Mouse (Mus musculus): ENCODE data around the gene Tas2r143.

Tas2r143 gene

GRCm38 (mm10) chr6:42365215-42365614, 34.8 kb upstream of the Tas2r143 start:
- DNase-seq (ENCODE audit: low spot score in 2 of 2) = no peak

- DNase-seq (ENCODE audit: low spot score in 2 of 2) = no peak
These were observed 30.2 kb upstream of the Tas2r143 start for GRCm38 (mm10) chr6:42369870-42370269.

GRCm38 (mm10) chr6:42370630-42371363, 29.2 kb upstream of the Tas2r143 start:
- no peak for DNase-seq (ENCODE audit: low spot score in 2 of 2)

- DNase-seq (ENCODE audit: low spot score in 2 of 2) = no peak
These were observed 28.0 kb upstream of the Tas2r143 start for GRCm38 (mm10) chr6:42372001-42372400.

GRCm38 (mm10) chr6:42372421-42372815, 27.6 kb upstream of the Tas2r143 start:
- DNase-seq (ENCODE audit: low spot score in 2 of 2) = no peak

GRCm38 (mm10) chr6:42372816-42373547, 27.1 kb upstream of the Tas2r143 start, which contains the start of gene Epha1:
Gene Epha1, minus strand, starts transcription at chr6:42373268.
- DNase-seq (ENCODE audit: low spot score in 2 of 2) = peak in 1 of 2 experiments; percentile 51

GRCm38 (mm10) chr6:42373669-42374430, 26.2 kb upstream of the Tas2r143 start:
- DNase-seq (ENCODE audit: low spot score in 2 of 2) = no peak

- no peak for DNase-seq (ENCODE audit: low spot score in 2 of 2)
These were observed 25.3 kb upstream of the Tas2r143 start for GRCm38 (mm10) chr6:42374701-42375100.

- DNase-seq (ENCODE audit: low spot score in 2 of 2) = no peak
These were observed 24.9 kb upstream of the Tas2r143 start for GRCm38 (mm10) chr6:42375131-42375530.

- DNase-seq (ENCODE audit: low spot score in 2 of 2) = no peak
These were observed 24.0 kb upstream of the Tas2r143 start for GRCm38 (mm10) chr6:42376016-42376415.

- no peak for DNase-seq (ENCODE audit: low spot score in 2 of 2)
These were observed 23.5 kb upstream of the Tas2r143 start for GRCm38 (mm10) chr6:42376504-42377019.

- no peak for DNase-seq (ENCODE audit: low spot score in 2 of 2)
These were observed 22.8 kb upstream of the Tas2r143 start for GRCm38 (mm10) chr6:42377280-42377679.

- DNase-seq (ENCODE audit: low spot score in 2 of 2) = no peak
These were observed 20.5 kb upstream of the Tas2r143 start for GRCm38 (mm10) chr6:42379551-42379950.

GRCm38 (mm10) chr6:42380416-42381144, 19.5 kb upstream of the Tas2r143 start:
- no peak for DNase-seq (ENCODE audit: low spot score in 2 of 2)

GRCm38 (mm10) chr6:42381221-42381620, 18.8 kb upstream of the Tas2r143 start:
- DNase-seq (ENCODE audit: low spot score in 2 of 2) = no peak

- no peak for DNase-seq (ENCODE audit: low spot score in 2 of 2)
These were observed 18.1 kb upstream of the Tas2r143 start for GRCm38 (mm10) chr6:42381916-42382381.

GRCm38 (mm10) chr6:42383360-42383759, 16.7 kb upstream of the Tas2r143 start:
- no peak for DNase-seq (ENCODE audit: low spot score in 2 of 2)

- DNase-seq (ENCODE audit: low spot score in 2 of 2) = no peak
These were observed 14.4 kb upstream of the Tas2r143 start for GRCm38 (mm10) chr6:42385635-42386034.

GRCm38 (mm10) chr6:42391796-42392330, 8.2 kb upstream of the Tas2r143 start:
- DNase-seq (ENCODE audit: low spot score in 2 of 2) = no peak

GRCm38 (mm10) chr6:42395960-42396809, 3.9 kb upstream of the Tas2r143 start:
- DNase-seq (ENCODE audit: low spot score in 2 of 2) = no peak
